8 mouse cellular contexts compared by ENCODE assay signal in the genomic region with DNA sequence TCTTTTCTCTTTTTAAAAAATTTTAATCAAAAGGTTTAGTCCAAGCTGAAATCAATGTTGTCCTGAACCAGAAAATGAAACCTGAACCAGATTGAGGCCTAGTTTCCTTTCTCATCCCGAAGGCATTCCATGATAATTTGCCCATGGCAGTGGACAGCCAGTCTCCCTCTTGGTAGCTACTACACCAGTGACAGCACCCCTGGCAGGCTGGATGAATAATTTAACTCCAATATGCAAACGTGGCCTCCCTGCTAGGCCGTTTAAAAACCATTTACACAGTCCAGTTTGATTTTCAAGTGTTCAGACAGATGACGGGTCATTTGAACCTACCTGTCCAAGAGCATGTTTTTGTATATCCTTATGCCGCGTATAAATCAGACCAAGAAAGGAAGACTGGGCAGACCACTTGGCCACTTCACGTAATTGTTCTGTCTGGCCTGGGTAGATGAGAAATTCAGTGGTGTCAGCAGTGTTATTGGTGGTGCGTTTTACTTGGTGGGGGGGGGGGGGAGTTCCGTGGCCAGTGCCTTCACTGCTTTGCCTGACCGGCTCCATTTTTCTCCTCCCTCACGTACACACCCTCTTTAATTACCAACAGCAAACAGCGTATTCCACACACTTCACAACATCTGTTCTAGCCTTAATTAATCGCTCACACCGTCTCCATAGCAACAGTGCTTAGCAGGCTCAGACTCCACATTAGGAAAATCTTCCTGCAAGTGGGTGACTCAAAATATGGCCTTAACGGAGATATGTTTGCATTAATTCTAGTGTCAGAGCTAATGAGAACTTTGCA.
DNase-seq lines count a peak whose midpoint lies in the region; ATAC-seq lines count a peak whose summit lies in the region.

No protein-coding gene starts in this region.

- no peak overlapping the region for H3K4me3 ChIP-seq in midbrain, embryonic 11.5 days (ENCODE audit: low read depth, low read length)

- H3K36me3 ChIP-seq in midbrain, embryonic 11.5 days (ENCODE audit: control insufficient read depth, insufficient read depth, low read length) = no peaks in the 10 kb centered on the region

- H3K27me3 ChIP-seq in midbrain, embryonic 11.5 days (ENCODE audit: control insufficient read depth, insufficient read depth, low read length) = no peaks in the 10 kb centered on the region

- H3K4me1 ChIP-seq in midbrain, embryonic 11.5 days (ENCODE audit: control insufficient read depth, insufficient read depth, low read length) = peaks cover 11% of the 10 kb centered on the region; the same call in 1 of the 2 replicates

- H3K27ac ChIP-seq in midbrain, embryonic 11.5 days (ENCODE audit: low read depth, low read length) = no peak overlapping the region; the same call in 1 of the 2 replicates

- peak; percentile 84 for ATAC-seq in midbrain, embryonic 11.5 days (ENCODE audit: low FRiP score)

- no peak overlapping the region for H3K4me2 ChIP-seq in midbrain, embryonic 11.5 days

- intact Hi-C loops in gastrocnemius, postnatal 14 days (cut with DNase I; ENCODE audit: low total_unique reads) = no loop called here

- peak; percentile 52 to 66 for DNase-seq in frontal cortex, adult 2 months (ENCODE audit: extremely low spot score in 1 of 2, low spot score in 1 of 2)
- no peak for DNase-seq in frontal cortex, postnatal 25 days (ENCODE audit: low spot score in 2 of 2)
- peak; percentile 76 for DNase-seq in MN1 (ENCODE audit: low spot score)
- DNase-seq in forelimb bud, embryonic 11.5 days (ENCODE audit: low read depth, low spot score) = peak; percentile 56
- DNase-seq in midbrain, embryonic 11.5 days (ENCODE audit: low spot score, missing footprints) = peak; percentile 90
- DNase-seq in c-Kit-positive CD71-positive TER-119-positive erythroid progenitor cells, embryonic 14.5 days (ENCODE audit: low spot score) = no peak
- no peak for DNase-seq in gastrocnemius, postnatal 14 days
- no peak for DNase-seq in spleen, postnatal 10 days (ENCODE audit: low spot score in 2 of 2)

- no peaks in the 10 kb centered on the region for H3K9me3 ChIP-seq in midbrain, embryonic 11.5 days (ENCODE audit: control insufficient read depth, low read length)

- WGBS in midbrain, embryonic 11.5 days = 45% methylated on average over 15 of the region's 15 CpGs

- H3K9ac ChIP-seq in midbrain, embryonic 11.5 days (ENCODE audit: low read length) = no peak overlapping the region

Comparison
In these comparisons a context has a peak if more than half of its experiments do, and no peak if none do; other contexts are left out.
1. DNase-seq: peak in frontal cortex, adult 2 months (2 of 2), MN1 (single experiment), forelimb bud, embryonic 11.5 days (single experiment) and midbrain, embryonic 11.5 days (single experiment); none in frontal cortex, postnatal 25 days (0 of 2), c-Kit-positive CD71-positive TER-119-positive erythroid progenitor cells, embryonic 14.5 days (single experiment), gastrocnemius, postnatal 14 days (single experiment) and spleen, postnatal 10 days (0 of 2).